Mouse (Mus musculus) cerebellum, adult (tissue): ENCODE results near the gene Abhd8.
"Not testable (repeated sequence)": the region's sequence is repeated elsewhere in the genome, so short reads cannot be mapped to it uniquely, and the experiment has no call there.

ENCODE experiments used
- ATAC-seq: cut with Nextera tagmentation; 2 replicates; pipeline ENCODE4 v1.9.2; 2017; ENCODE audit warnings: mild to moderate bottlenecking, moderate library complexity, mixed read lengths; ENCODE audit not compliant: insufficient number of reproducible peaks, low FRiP score, low TSS enrichment

Gene Abhd8

GRCm38 (mm10) chr8:71462786-71463185 is 669 bp downstream of the Abhd8 start:
- ATAC-seq, result peak; percentile 2; the same call in 1 of the 2 replicates

- no peak for ATAC-seq
Measured at GRCm38 (mm10) chr8:71462191-71462590, 1.3 kb downstream of the Abhd8 start.

- no peak for ATAC-seq
Measured at GRCm38 (mm10) chr8:71461152-71461840, 2.2 kb downstream of the Abhd8 start.

GRCm38 (mm10) chr8:71460716-71461115 is 2.7 kb downstream of the Abhd8 start:
- no peak for ATAC-seq

GRCm38 (mm10) chr8:71457659-71458270 is 5.7 kb downstream of the Abhd8 start:
- ATAC-seq, result no peak

- no peak for ATAC-seq
Measured at GRCm38 (mm10) chr8:71456906-71457305, 6.5 kb downstream of the Abhd8 start.

- ATAC-seq, result no peak
Measured at GRCm38 (mm10) chr8:71454668-71455067, 8.8 kb downstream of the Abhd8 start.

GRCm38 (mm10) chr8:71452669-71453068 is 10.8 kb downstream of the Abhd8 start:
- no peak for ATAC-seq

- no peak for ATAC-seq
Measured at GRCm38 (mm10) chr8:71451777-71452176, 11.7 kb downstream of the Abhd8 start.

- no peak for ATAC-seq
Measured at GRCm38 (mm10) chr8:71451337-71451736, 12.1 kb downstream of the Abhd8 start.

GRCm38 (mm10) chr8:71445096-71445495 is 18.4 kb downstream of the Abhd8 start:
- no peak for ATAC-seq

- no peak for ATAC-seq
Measured at GRCm38 (mm10) chr8:71441404-71441803, 22.1 kb downstream of the Abhd8 start.

GRCm38 (mm10) chr8:71437041-71437440 is 26.4 kb downstream of the Abhd8 start:
- ATAC-seq, result no peak

GRCm38 (mm10) chr8:71432935-71433334 is 30.5 kb downstream of the Abhd8 start:
- ATAC-seq, result not testable (repeated sequence)

GRCm38 (mm10) chr8:71422121-71422520 is 41.3 kb downstream of the Abhd8 start:
- no peak for ATAC-seq

GRCm38 (mm10) chr8:71411535-71412273 is 51.8 kb downstream of the Abhd8 start:
- no peak for ATAC-seq

- ATAC-seq, result no peak
Measured at GRCm38 (mm10) chr8:71408231-71408630, 55.2 kb downstream of the Abhd8 start.

- ATAC-seq, result no peak
Measured at GRCm38 (mm10) chr8:71407441-71407840, 56.0 kb downstream of the Abhd8 start.
